Mouse (Mus musculus) 3T3-L1 (cell line): ENCODE measurements at regions not wholly inside any gene's neighbourhood (a gene's known extent, or its start where the extent isn't known, plus 50 kb on each side); places are given as distances from the start of the nearest gene placed in this dataset.

Source experiments
- DNase-seq: peaks from one replicate; pipeline ENCODE4 v3.0.0-alpha.2; 2015; ENCODE audit warnings: low read depth, low spot score

DNA sequence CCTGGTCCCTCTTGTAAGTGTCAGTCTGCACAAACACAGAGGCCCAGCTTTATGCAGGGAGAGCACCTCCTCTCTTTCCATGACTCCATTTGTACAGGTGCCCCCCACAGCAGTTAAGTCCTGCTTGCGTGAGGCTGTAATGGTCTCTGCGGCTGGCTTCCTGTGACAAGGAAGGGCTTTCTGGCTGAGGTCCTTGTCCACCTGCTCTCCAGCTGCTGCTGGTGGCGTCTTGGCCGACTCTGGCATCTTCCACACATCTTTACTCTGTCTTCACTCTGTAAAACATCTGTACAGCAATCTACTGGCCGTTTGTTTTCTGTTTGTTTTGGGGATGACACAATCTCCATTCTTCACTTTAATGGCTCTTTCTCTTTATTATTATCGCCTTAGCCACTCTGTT, 60.8 kb downstream of the Rpusd4 start:
- no peak for DNase-seq

DNA sequence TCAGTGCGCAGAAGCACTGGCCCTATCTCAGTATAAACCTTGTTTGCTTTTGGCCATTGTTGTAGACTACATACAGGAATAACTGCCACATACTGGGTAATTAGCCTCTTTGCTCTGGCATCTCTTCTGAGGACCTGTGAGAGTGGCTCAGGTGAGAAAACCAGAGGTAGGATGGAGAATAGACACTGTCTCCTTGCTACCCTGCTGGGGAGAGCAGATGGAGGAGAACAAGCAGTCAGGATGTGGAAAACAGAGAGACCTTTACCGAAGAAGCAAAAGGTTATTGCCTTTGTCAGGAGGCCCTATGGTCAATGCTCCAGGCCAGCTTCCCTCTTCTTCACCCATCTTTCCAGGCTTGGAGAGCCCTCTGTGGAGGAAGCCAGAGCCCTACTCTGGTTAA, 62.7 kb downstream of the Rpusd4 start:
- no peak for DNase-seq

GRCm38 (mm10) chr9:35331241-35331680, 63.6 kb downstream of the Rpusd4 start:
- no peak for DNase-seq

- peak; percentile 64 for DNase-seq
These were observed 65.3 kb downstream of the Rpusd4 start for GRCm38 (mm10) chr9:35332688-35333630.

GRCm38 (mm10) chr9:35333631-35334005, 66.0 kb downstream of the Rpusd4 start:
- no peak for DNase-seq

GRCm38 (mm10) chr9:35334536-35334935, 66.9 kb downstream of the Rpusd4 start:
- DNase-seq, result no peak

DNA sequence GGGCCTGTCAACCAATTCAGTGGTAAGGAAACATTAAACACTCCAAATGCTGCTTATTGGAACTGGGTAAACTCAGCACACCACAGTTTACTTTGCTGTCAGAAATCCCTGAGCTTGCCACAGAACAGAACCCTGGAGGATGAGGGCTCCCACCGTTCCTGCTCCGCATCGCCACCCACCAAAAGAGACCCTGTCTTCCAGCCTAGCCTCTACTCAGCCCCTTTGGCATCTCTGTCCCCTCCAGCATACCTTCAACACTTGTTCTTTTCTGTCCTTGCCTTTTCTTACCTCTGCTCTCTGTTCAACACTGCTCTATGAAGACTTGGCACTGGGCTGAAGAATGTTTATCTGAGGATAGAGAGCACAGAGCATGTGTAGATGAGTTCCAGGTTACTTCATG, 67.5 kb downstream of the Rpusd4 start:
- no peak for DNase-seq

GRCm38 (mm10) chr9:35335888-35336700, 68.4 kb downstream of the Rpusd4 start:
- peak; percentile 82 for DNase-seq

GRCm38 (mm10) chr9:35336701-35337055, 69.0 kb downstream of the Rpusd4 start:
- DNase-seq, result no peak

- DNase-seq, result no peak
These were observed 71.2 kb downstream of the Rpusd4 start for GRCm38 (mm10) chr9:35338858-35339257.

- DNase-seq, result peak; percentile 70
These were observed 72.0 kb downstream of the Rpusd4 start for GRCm38 (mm10) chr9:35339492-35340262.

GRCm38 (mm10) chr9:35340263-35340573, 72.6 kb downstream of the Rpusd4 start:
- no peak for DNase-seq

DNA sequence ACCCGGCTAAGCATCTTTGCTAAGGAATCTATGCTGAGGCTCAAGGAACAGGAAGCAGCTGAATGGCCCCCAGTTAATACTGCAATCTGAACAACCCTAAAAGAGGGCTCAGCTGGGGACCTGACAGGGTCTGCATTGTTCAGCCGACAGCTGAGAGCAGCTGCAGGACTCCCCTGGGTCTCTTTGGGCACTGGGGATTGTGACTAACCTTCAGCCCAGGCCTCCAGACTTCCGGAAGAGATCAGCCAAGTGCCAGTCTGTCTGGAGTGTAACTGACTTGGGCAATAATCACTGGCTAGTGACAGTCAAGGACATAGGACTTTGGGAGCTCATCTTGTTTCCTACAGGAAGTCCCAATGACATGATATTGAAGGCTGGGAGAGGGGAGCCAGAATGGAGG, 73.1 kb downstream of the Rpusd4 start:
- peak; percentile 60 for DNase-seq

DNA sequence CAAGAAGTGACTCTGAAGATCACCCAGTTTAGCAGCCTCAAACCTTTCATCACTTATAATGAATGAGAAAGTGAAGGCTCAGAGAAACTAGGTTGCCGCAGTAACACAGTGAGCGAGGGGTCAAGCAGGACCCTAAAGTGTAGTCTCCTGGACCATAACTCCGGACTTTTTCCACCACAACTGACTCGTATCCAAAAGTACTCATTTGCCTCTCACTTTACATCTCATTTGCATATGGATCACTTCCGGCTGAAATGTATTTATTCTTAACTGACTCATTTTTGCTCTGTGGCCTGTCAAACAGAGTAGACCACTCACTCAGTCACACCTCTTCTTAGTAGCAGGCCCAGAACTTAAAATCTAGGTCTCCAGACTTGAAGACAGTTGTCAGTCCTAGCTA, 73.7 kb downstream of the Rpusd4 start:
- no peak for DNase-seq

DNA sequence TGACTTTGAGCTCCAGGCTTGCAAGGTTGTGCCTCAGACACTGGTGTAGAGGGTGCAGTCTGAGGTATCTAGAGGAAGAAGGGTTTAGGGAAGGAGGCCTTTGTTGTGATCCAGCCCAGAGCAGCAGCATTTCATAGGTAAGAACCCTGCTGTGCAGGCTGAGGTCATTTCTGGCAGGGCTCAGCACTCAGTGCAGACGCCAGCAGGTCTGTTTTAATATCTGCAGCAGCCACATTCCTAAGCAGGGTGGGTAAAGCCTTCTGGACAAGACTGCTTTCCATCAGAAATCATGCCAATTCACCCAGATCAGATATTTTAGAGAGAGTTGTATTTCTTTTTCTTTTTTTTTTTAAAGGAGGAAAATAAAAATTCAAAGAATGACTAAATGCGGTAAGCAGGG, 74.8 kb downstream of the Rpusd4 start:
- DNase-seq, result peak; percentile 82

GRCm38 (mm10) chr9:35343336-35343735, 75.7 kb downstream of the Rpusd4 start:
- no peak for DNase-seq

DNA sequence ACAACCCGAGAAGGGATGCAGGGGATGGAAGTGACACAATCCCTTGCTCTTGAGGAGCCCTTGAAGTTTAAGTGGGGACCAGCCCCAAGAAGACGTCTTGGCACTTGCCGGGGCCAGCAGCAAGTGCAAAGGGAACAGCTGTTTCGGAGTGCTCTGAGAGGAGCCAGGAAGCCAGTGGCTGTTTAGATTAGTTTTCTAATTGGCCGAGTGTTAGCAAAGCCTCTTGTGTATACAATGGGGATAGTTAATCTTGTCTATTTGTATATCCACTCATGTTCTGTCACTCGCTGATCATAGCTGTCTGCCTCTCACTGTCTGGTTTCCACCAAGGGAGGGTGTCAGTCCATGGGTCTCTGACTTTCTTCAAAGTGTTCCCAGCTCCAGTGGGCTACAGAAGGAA, 76.6 kb upstream of the Cdon start:
- DNase-seq, result no peak

GRCm38 (mm10) chr9:35346378-35346777, 74.5 kb upstream of the Cdon start:
- no peak for DNase-seq

- DNase-seq, result no peak
These were observed 70.8 kb upstream of the Cdon start for GRCm38 (mm10) chr9:35350046-35350552.

DNA sequence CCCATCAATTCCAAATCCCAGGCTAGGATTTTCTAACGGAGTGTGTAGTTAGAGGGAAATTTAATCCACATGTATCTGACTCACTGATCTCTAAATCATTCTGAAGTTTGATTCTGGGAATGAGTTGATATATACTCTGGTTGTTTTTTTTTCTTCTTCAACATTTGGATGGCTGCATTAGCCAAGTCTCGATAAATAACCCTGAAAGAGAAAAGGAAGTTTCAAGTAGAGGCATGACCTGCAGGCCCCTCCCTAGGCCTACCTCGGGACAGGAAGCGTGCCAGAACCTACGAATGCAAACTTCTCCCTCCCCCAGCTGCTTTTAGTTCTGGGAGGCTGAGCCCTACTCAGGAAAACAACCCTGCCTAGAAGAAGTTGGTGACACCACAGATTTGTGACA, 69.4 kb upstream of the Cdon start:
- peak; percentile 55 for DNase-seq

GRCm38 (mm10) chr9:35354652-35355130, 66.2 kb upstream of the Cdon start:
- DNase-seq, result no peak

DNA sequence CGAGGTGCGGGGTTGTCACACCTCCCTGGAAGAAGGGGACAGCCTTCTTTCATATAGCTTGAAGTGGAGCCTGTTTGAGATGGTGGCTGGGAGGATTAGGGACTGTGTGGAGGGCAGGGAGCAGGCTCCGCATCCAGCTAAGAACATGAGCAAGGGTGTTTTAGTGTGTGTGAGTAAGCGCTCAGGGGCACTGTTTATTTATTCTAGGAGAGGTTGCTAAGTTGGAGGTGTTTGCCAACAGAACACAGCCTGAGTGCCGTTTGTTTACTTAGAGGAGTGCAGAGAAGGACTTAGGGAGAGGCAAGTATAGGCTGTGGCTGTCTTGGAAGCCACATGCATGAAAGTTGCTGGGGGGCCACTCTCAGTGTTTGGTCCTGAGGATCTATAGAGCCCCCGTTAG, 61.2 kb upstream of the Cdon start:
- DNase-seq, result peak; percentile 64
